Mouse (Mus musculus) stomach, postnatal 0 days (tissue): ENCODE results near the gene Cd302. TPM values are rescaled to one million over a fixed set of nuclear protein-coding genes. Genes with fewer than 3 reads are reported as not detected.

Experiments
- ATAC-seq: fragments of 200-750 bp; cut with Nextera tagmentation; 2 replicates; pipeline ENCODE4 v1.8.0; 2017; ENCODE audit not compliant: low FRiP score, low TSS enrichment
- DNase-seq: peaks from one replicate; pipeline ENCODE4 v3.0.0-alpha.2; 2016; ENCODE audit warnings: low spot score
- H3K27ac ChIP-seq: fragments of 300-500 bp; sonication (generic); replicated peaks from 2 replicates; pipeline ENCODE4 v1.5.1; 2014; ENCODE audit warnings: mild to moderate bottlenecking, control low read depth
- H3K27me3 ChIP-seq: fragments of 300-500 bp; sonication (generic); 2 replicates; pipeline ENCODE4 v1.6.1; 2014; ENCODE audit warnings: low read length; ENCODE audit not compliant: control insufficient read depth, insufficient read depth
- H3K36me3 ChIP-seq: fragments of 300-500 bp; sonication (generic); 2 replicates; pipeline ENCODE4 v1.6.1; 2014; ENCODE audit warnings: low read length, mixed read lengths; ENCODE audit not compliant: control insufficient read depth, insufficient read depth
- H3K4me1 ChIP-seq: fragments of 300-500 bp; sonication (generic); replicated peaks from 2 replicates; pipeline ENCODE4 v1.6.1; 2014; ENCODE audit warnings: antibody characterized with exemption; ENCODE audit not compliant: control insufficient read depth, insufficient read depth
- H3K4me2 ChIP-seq: fragments of 300-500 bp; sonication (generic); replicated peaks from 2 replicates; pipeline ENCODE4 v1.6.1; 2014; ENCODE audit warnings: low read depth, mild to moderate bottlenecking, control low read depth, moderate library complexity
- H3K4me3 ChIP-seq: fragments of 300-500 bp; sonication (generic); 2 replicates; pipeline ENCODE4 v1.5.1; 2014; ENCODE audit warnings: low read depth, low read length, control low read depth
- H3K9ac ChIP-seq: fragments of 300-500 bp; sonication (generic); 2 replicates; pipeline ENCODE4 v1.6.1; 2014; ENCODE audit warnings: mild to moderate bottlenecking, low read length, control low read depth, mixed read lengths
- H3K9me3 ChIP-seq: fragments of 300-500 bp; sonication (generic); 2 replicates; pipeline ENCODE4 v1.6.1; 2016; ENCODE audit warnings: low read length; ENCODE audit not compliant: control insufficient read depth
- CTCF ChIP-seq: IDR thresholded peaks from 2 replicates; pipeline ENCODE4 v1.5.1; 2016; ENCODE audit warnings: antibody characterized with exemption, low read depth, mild to moderate bottlenecking, moderate library complexity
- EP300 ChIP-seq: optimal IDR thresholded peaks from 2 replicates; pipeline ENCODE3; 2016; ENCODE audit warnings: antibody characterized with exemption
- WGBS: fragments of 180-500 bp; shearing (Covaris S2); extraction: QIAGEN DNeasy Blood & Tissue Kit; methylation state at CpG from one replicate; pipeline ENCODE4 v1.1.7; 2014; 5-methylcytosine and 5-hydroxymethylcytosine counted together
- polyA plus RNA-seq: library from polyadenylated mRNA; unstranded; fragments of >200 nt; fragmentation: Nextera tagmentation; extraction: Ambion mirVana; gene quantifications from 2 replicates; pipeline ENCODE4 v1.2.1, GENCODE M21; 2015

The Cd302 gene
- polyA plus RNA-seq, 1 experiment from 2014 or later = 26.0 TPM

DNA sequence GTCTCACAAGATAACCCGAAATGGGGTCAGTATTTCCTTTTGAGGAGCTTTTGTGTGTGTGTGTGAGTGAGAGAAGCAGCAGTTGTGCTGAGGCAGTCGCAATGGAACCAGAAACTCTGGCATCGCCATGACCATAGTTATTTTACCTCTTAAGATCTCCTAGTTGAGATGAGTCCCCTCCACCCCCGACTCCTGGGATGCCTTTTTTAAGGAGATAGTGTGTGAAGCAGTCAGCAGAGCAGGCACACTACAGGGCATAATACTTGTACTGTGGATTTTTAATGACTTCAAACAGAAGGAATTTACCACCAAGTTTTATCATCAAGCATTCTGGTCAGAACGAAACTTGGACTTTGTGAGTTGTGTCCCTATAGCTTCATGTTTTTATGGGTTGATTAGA is 73.5 kb downstream of the Cd302 start:
- DNase-seq = no peak

DNA sequence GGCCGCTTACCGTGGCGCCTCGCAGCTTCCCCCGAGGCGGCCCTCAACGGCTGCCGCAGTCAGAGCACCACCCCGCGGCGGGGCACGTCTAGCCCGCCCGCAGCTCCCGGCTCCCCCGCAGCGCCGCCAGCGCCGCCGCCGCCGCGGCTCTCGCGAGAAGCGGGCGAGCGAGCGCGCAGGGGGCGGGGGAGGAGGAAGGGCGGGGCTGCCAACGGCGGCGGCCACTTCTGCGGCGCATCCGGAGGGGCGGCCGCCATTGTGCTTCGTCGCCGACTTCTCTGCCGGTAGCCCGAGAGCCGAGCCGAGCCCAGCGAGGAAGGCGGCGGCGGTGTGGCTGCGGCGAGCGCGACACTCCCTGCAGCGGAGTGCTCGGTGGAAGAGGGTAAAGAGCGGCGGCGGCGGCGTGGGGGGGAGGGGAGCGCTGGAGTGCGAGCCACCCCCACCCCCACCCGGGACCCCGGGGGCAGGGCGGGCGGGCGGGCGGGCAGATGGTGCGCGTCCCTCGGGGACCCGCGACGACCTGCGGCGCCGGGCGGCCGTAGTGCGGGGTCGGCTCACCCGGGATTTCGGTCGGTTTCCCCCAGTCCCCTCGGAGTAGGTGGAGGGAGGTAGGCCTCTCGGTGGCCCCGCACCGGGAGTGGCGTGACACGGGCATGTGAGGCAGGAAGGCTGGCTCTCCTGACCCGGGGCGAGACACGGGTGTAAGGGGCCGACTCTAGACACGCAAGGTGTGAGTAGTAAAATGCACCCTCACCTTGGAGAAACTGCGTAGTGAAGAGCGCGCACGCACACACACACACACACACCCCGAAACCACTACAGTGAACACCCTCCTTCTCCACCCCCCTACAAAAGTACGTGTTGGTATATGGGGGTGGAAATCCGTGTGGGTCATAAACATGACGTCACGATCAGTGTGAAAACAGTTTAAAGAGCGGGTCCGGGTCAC is 74.3 kb downstream of the Cd302 start, which contains the start of the genes Baz2b and March7:
Gene Baz2b, minus strand, starts transcription at position 137 of the 949 bp plus-strand sequence.
Gene March7, plus strand, starts transcription at position 185 of the 949 bp plus-strand sequence.
- TF ChIP-seq EP300 = peak; percentile 94
- TF ChIP-seq CTCF = peak; percentile 54
- H3K9me3 ChIP-seq = no peaks in the 10 kb centered on the region
- no peaks in the 10 kb centered on the region for H3K36me3 ChIP-seq
- peaks cover 3% of the 10 kb centered on the region; the same call in 1 of the 2 replicates for H3K4me1 ChIP-seq
- H3K27ac ChIP-seq = peak within 1 kb of the TSS; percentile 95
- no peaks in the 10 kb centered on the region for H3K27me3 ChIP-seq
- peak within 1 kb of the TSS; percentile 68 for H3K4me2 ChIP-seq
- peak within 1 kb of the TSS; percentile 93 for H3K4me3 ChIP-seq
- WGBS = under 1% methylated on average over 62 of the region's 109 CpGs
- DNase-seq = peak; percentile 91
- peak within 1 kb of the TSS; percentile 98 for H3K9ac ChIP-seq
- peak; percentile 96 for ATAC-seq

More for the DNA sequence above, 73.5 kb downstream of the Cd302 start:
- Histone ChIP-seq H3K27ac (peak overlapping the region; percentile 95), H3K4me2 (peak overlapping the region; percentile 68), H3K9me3 (no peaks in the 10 kb centered on the region), H3K9ac (peak overlapping the region; percentile 98), H3K4me3 (peak overlapping the region; percentile 93), H3K36me3 (no peaks in the 10 kb centered on the region), H3K4me1 (peaks cover 3% of the 10 kb centered on the region; the same call in 1 of the 2 replicates), H3K27me3 (no peaks in the 10 kb centered on the region)
- 9% methylated on average over 5 of the region's 5 CpGs for WGBS
- no peak for ATAC-seq
- TF ChIP-seq CTCF = no peak

DNA sequence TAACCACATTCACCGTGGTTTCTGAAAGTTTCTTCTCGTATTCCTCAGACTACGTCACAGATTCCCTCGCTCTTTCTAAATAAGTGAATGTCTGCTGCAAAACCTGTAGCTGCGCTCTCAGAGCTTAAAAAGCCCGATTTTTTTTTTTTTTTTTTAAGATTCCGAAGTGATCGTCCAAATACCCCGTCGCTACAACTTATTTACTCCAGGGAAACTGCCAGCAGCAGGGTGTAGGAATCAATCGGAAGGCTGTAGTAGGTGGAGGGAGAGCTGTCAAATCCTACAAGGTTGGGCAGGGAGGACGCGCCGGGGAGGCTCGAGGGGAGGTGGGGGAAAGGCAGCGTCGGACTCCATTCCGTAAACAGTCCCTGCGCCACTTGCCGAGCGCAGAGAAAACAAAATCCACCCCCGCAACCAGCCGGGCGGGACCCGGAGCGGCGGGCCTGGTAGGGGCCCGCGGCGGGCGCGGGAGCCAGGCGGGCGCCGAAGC is 75.1 kb downstream of the Cd302 start:
- Histone ChIP-seq H3K27ac (peak overlapping the region; percentile 95), H3K9me3 (no peaks in the 10 kb centered on the region), H3K27me3 (no peaks in the 10 kb centered on the region), H3K4me1 (peaks cover 3% of the 10 kb centered on the region; the same call in 1 of the 2 replicates), H3K4me3 (peak overlapping the region; percentile 93), H3K4me2 (peak overlapping the region; percentile 63), H3K9ac (peak overlapping the region; percentile 98), H3K36me3 (no peaks in the 10 kb centered on the region; the same call in 1 of the 2 replicates)
- WGBS = under 1% methylated on average over 35 of the region's 35 CpGs
- peak; percentile 53 for DNase-seq
- no peak; the same call in 1 of the 2 replicates for ATAC-seq
- TF ChIP-seq CTCF (no peak), EP300 (no peak)

DNA sequence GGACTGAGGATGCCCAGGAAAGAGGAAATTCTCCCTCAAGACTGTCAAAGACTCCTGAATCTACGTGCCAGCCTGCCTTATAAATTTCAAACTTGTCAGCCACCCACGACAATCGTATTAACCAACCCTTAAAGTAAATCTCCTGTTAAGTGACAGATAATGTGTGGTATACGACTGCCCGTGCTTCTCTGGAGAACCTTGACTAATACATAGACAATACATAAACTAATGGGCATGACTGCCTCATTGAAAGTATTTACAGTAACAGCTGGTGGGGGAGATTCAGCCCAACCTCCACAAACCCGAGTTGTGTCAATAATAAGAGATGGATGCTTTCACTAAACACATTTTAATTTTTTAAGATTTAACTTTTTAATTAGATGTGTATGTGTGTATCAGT is 78.5 kb downstream of the Cd302 start:
- no peak for DNase-seq
- H3K4me3 ChIP-seq = no peak overlapping the region
- H3K36me3 ChIP-seq = no peaks in the 10 kb centered on the region; the same call in 1 of the 2 replicates
- no peak overlapping the region for H3K27ac ChIP-seq
- WGBS = 75% methylated on average over 6 of the region's 6 CpGs
- ATAC-seq = no peak
- no peaks in the 10 kb centered on the region for H3K27me3 ChIP-seq
- no peaks in the 10 kb centered on the region for H3K4me1 ChIP-seq
- H3K9me3 ChIP-seq = no peaks in the 10 kb centered on the region
- no peak overlapping the region for H3K4me2 ChIP-seq
- no peak overlapping the region for H3K9ac ChIP-seq
- TF ChIP-seq CTCF (no peak), EP300 (no peak)

DNA sequence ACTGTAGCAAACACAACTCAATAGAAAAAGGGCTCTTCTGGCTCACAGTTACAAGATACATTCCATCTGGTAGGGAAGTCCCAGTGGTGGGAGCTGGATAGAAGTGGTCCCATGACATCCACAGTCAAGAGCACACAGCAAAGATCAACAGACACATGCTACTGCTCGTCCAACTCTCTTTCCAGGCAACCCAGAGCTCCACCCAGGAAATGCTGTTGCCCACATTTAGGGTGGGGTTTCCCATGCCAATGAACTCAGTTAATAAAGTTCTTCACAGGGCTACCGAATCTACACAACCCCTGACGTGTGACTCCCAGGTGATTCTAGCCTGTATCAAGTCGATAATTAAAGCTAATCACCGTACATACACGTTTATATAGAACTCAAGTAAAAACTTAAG is 80.1 kb downstream of the Cd302 start:
- Histone ChIP-seq H3K36me3 (no peaks in the 10 kb centered on the region; the same call in 1 of the 2 replicates), H3K9me3 (no peaks in the 10 kb centered on the region), H3K4me1 (no peaks in the 10 kb centered on the region), H3K4me2 (no peak overlapping the region), H3K27me3 (no peaks in the 10 kb centered on the region), H3K4me3 (no peak overlapping the region), H3K27ac (no peak overlapping the region), H3K9ac (no peak overlapping the region)
- TF ChIP-seq EP300 (no peak), CTCF (no peak)
- no peak for ATAC-seq
- no peak for DNase-seq
- WGBS = 79% methylated on average over 6 of the region's 6 CpGs
